Mouse (Mus musculus) ES-E14 (cell line): ENCODE results near the gene Cntn5.

Experiments used
- ZC3H11A ChIP-seq: IDR thresholded peaks from 2 replicates; pipeline ENCODE4 v1.6.1; 2012; ENCODE audit warnings: low read depth, mild to moderate bottlenecking, inconsistent platforms, low read length, borderline replicate concordance
- ZNF384 ChIP-seq: IDR thresholded peaks from 2 replicates; pipeline ENCODE4 v1.6.1; 2012; ENCODE audit warnings: low read depth, low read length, inconsistent platforms

GRCm38 (mm10) chr9:9708671-9709070, 1195.9 kb downstream of the Cntn5 start:
- TF ChIP-seq ZNF384 (no peak), ZC3H11A (no peak)
